Mouse (Mus musculus) bone marrow macrophage, adult 2 months (primary cell): ENCODE measurements around the gene Nfrkb. TPM values are rescaled to one million over a fixed set of nuclear protein-coding genes. Genes with fewer than 3 reads are reported as not detected.
A peak's percentile ranks its signal among the peaks of the same experiment; 100 is the strongest.

Experiments
- H3K27ac ChIP-seq: 2 replicates; pipeline ENCODE4 v1.5.1; 2012; ENCODE audit warnings: low read depth, low read length; ENCODE audit not compliant: insufficient read depth
- H3K4me1 ChIP-seq: 2 replicates; pipeline ENCODE4 v1.6.1; 2012; ENCODE audit warnings: low read length; ENCODE audit not compliant: control insufficient read depth, insufficient read depth
- H3K4me3 ChIP-seq: 2 replicates; pipeline ENCODE4 v1.5.1; 2012; ENCODE audit warnings: mild to moderate bottlenecking, low read length, moderate library complexity; ENCODE audit not compliant: insufficient read depth
- CTCF ChIP-seq: IDR thresholded peaks from 2 replicates; pipeline ENCODE4 v1.5.1; 2012; ENCODE audit warnings: low read depth, mild to moderate bottlenecking, low read length, moderate library complexity
- POLR2A ChIP-seq: IDR thresholded peaks from 2 replicates; pipeline ENCODE4 v1.6.1; 2012; ENCODE audit warnings: mild to moderate bottlenecking, low read depth, low read length, borderline replicate concordance
- polyA plus RNA-seq: library from polyadenylated mRNA; stranded (reverse); fragments of >200 nt; gene quantifications from 2 replicates; pipeline ENCODE4 v1.2.4, GENCODE M21; 2012; ENCODE audit not compliant: missing spikeins, insufficient read depth, insufficient read length

Gene Nfrkb
- polyA plus RNA-seq, 1 experiment = 13.1 TPM

DNA sequence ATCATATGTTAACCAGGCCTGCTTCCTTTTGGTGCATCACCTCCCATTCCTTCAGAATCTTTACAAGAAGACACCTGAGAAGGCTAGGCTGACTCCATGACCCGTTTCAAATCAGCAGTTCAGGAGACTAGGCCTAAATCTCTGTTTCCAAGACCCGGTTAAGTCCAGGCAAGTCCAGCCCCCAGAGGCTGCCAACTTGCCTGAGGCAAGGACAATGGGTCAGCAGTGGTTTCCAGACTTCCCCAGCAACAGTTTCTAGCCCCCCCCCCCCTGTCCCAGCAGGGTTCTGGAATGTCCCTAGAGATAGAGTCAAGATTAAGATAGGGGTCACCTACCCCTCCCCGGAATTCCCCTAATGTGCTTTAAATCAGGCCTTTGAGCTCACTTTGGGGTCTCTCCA lies 55.5 kb downstream of the Nfrkb start:
- TF ChIP-seq POLR2A (no peak), CTCF (no peak)
- Histone ChIP-seq H3K4me3 (no peak overlapping the region), H3K4me1 (peaks cover 12% of the 10 kb centered on the region), H3K27ac (no peak overlapping the region)

DNA sequence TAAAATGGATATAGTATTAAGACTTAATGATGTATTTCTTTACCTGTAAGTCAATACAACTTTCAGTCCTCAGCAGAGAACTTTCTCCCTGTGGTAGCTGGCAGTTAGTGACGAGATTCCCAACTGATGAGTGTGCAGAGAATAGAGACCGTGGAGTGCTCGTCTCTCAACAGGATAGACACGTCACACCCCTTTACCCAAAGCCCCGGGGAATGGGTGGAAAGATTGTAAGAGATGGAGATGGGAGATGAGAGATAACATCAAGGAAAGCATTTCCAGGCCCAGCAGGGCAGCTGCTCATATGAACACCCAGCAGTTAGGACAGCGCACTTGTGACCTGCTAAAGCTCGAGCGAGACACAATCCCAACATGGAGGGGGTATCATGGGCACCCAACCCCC lies 58.2 kb downstream of the Nfrkb start:
- Histone ChIP-seq H3K4me3 (no peak overlapping the region), H3K4me1 (peaks cover 15% of the 10 kb centered on the region), H3K27ac (no peak overlapping the region)
- TF ChIP-seq CTCF (no peak), POLR2A (no peak)

DNA sequence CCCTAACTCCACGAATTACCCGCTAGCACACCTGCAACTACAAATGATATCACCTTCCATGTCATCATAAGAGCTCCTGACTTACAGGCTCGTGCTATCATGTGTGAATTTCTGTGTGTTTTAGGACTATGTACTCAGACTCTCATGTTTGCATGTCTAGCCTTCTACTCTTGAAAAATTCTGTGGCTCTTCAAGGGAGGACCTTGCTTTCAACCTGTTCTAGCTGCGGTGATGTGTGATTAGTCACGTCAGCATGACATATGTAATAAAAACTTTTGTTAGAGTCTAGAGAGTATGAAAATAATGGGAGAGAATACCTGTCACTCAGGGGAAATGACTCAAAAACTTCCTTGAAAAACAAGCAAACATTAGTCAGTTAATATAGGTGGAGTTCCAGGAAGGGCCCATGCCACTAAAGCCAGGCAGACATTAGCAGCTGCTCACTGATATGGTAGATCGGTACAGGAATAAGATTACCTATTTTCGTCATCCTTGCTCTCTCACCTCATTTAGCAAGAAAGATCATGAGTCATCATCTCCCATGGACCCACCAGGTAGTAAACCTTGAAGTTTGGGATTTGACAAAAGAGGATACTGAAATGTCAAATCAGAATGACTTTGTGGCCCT lies 63.3 kb downstream of the Nfrkb start:
- H3K4me1 ChIP-seq = peaks cover 14% of the 10 kb centered on the region
- TF ChIP-seq POLR2A (no peak), CTCF (no peak)
- no peak overlapping the region for H3K4me3 ChIP-seq
- H3K27ac ChIP-seq = no peak overlapping the region

DNA sequence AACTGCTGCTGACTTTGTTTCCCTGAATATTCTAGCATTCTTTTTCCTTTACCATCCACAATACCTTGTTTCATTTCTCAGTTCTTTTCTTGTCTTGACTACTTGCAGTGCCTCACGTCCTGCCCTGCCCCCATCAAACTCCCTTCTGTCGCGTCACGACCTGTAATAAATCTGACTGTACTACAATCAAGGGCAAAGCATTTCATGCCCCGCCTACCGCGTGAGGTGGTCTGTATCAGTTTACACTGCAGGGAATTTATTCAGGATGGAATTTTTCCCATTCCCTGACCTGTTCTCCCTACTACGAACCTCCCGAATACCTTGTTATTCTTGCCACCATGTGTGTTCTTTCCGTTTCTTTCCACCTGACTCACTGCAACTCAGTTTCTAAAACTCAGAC lies 66.2 kb downstream of the Nfrkb start:
- no peak for TF ChIP-seq CTCF
- no peak for TF ChIP-seq POLR2A
- Histone ChIP-seq H3K4me3 (no peak overlapping the region), H3K4me1 (peaks cover 2% of the 10 kb centered on the region; the same call in 1 of the 2 replicates), H3K27ac (no peak overlapping the region)

DNA sequence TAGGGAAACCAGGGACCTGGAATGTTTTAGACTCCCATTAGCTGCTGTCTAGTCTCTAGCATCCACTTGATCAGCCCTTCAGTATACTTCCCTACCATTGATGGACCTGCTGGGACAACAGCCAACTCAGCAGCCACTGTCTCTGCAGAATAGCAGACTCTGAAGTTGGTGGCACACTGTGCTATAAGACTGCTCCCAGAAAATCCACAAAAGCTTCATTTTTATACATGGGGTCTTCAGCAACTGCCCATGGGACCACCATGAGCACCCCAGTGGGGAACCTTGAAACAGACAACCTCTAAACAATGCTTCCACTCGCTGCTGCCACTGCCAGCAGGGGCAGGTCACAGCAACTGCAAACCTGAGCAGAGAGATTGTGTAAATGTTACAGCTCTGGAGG lies 68.4 kb downstream of the Nfrkb start:
- no peak for TF ChIP-seq POLR2A
- TF ChIP-seq CTCF = no peak
- Histone ChIP-seq H3K4me3 (no peak overlapping the region), H3K4me1 (no peaks in the 10 kb centered on the region), H3K27ac (no peak overlapping the region)

DNA sequence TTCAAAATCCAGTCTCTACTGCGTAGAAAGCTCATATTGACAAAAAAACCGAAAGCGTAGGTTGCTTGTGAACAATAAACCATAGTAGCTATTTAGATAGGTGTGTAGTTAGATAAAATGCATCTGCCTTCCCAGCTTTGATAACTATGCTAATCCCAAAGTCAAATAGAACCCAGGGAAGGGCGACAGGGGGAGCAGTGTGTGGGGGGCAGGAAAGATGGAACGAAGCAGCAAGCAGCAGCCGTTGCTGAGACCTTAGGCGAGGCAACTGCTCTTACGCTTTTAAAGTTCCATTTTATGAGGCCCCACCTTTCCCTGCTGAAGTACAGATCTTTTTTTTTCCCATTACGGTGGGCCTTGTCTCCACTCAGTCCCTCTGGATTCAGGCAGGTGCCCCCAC lies 77.2 kb downstream of the Nfrkb start:
- Histone ChIP-seq H3K27ac (no peak overlapping the region), H3K4me1 (no peaks in the 10 kb centered on the region), H3K4me3 (no peak overlapping the region)
- no peak for TF ChIP-seq CTCF
- TF ChIP-seq POLR2A = no peak

DNA sequence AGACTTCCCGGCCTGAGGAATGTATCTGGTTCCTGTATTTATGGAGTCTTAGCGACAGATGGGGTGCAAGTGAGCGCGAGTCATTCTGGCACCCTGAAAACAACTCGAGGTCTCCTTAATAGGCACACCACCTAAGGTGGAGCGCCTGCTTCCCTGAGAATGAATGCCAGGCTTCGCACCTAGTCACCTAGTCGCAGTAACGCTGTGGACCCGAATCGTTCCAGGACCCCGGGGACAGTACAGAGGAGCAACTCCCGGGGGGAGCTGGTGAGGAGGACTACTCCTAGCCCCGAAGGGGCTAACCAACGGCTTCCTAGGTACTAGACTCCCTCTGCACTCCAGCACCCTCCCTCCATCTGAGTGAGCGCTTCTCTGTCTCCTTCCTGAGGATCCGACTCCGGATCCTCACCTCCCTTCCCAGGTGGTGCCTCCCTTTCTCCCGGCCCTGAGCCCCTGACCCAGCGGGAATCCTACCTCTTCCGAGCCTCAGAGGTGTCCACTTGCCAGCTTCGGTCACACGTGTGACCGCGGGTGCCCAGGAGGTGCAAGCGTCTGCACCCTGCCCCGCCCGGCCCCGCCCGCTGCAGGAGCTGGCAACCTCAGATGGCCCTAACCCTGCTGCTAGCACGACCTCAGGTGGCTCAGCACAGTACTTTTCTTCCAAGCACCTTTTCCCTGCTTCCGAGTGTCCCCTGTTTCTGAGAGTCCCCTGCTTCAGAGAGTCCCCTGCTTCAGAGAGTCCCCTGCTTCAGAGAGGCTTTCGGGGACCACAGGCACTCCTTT lies 77.9 kb downstream of the Nfrkb start, which contains the start of gene Tmem45b:
Gene Tmem45b (minus strand): TSS at position 771 of the 783 bp plus-strand sequence.
- Histone ChIP-seq H3K27ac (no peak within 1 kb of the TSS), H3K4me3 (peak within 1 kb of the TSS; percentile 38), H3K4me1 (no peaks in the 10 kb centered on the region)
- TF ChIP-seq POLR2A = no peak
- TF ChIP-seq CTCF = no peak

Other genes with a start within 250 kb of the Nfrkb start
- gene Aplp2, start 174.4 kb upstream of the Nfrkb start, polyA plus RNA-seq = 392 and 427 TPM in 2 replicates
- 6.3 and 8.3 TPM in 2 replicates for gene Prdm10, start 105.7 kb upstream of the Nfrkb start, polyA plus RNA-seq
- gene Tmem45b, start 78.3 kb downstream of the Nfrkb start, polyA plus RNA-seq = not detected in 2 replicates